Mouse (Mus musculus) adrenal gland (tissue): ENCODE measurements around the gene Hddc3.

Experiments
- intact Hi-C: fragments of 180-260 bp; cut with DNase I; formaldehyde crosslinking; loops from one replicate; pipeline ENCODE4 v1.15.1; 2025

Gene Hddc3

GRCm38 (mm10) chr7:80331433-80331832 is 11.5 kb upstream of the Hddc3 start:
- intact Hi-C loops: no loop called here

GRCm38 (mm10) chr7:80334848-80335247 is 8.1 kb upstream of the Hddc3 start:
- intact Hi-C loops: no loop called here

- intact Hi-C loops: no loop called here
These were observed 6.0 kb upstream of the Hddc3 start for GRCm38 (mm10) chr7:80336932-80337331.

- intact Hi-C loops: no loop called here
These were observed 3.5 kb upstream of the Hddc3 start for GRCm38 (mm10) chr7:80339371-80339770.

GRCm38 (mm10) chr7:80339793-80340628 is 2.9 kb upstream of the Hddc3 start:
- intact Hi-C loops: no loop called here

- intact Hi-C loops: no loop called here
These were observed 2.1 kb upstream of the Hddc3 start, which contains the start of gene Unc45a for GRCm38 (mm10) chr7:80340793-80341192. Gene Unc45a (minus strand): TSS chr7:80341005.

GRCm38 (mm10) chr7:80341793-80342192 is 1.1 kb upstream of the Hddc3 start:
- intact Hi-C loops: loop anchor here (2.0 kb wide), 1 partner anchor 35 kb away; no protein-coding TSS in a partner anchor

GRCm38 (mm10) chr7:80343270-80344018 is 540 bp downstream of the Hddc3 start:
- intact Hi-C loops: loop anchor here (1.0 to 2.0 kb wide), 2 partner anchors 28 to 33 kb away; partner anchors contain the start of gene Man2a2

GRCm38 (mm10) chr7:80346173-80346572 is 3.3 kb downstream of the Hddc3 start:
- intact Hi-C loops: no loop called here

GRCm38 (mm10) chr7:80346830-80347229 is 3.9 kb downstream of the Hddc3 start:
- intact Hi-C loops: no loop called here

GRCm38 (mm10) chr7:80347670-80348586 is 5.0 kb downstream of the Hddc3 start:
- intact Hi-C loops: no loop called here

- intact Hi-C loops: no loop called here
These were observed 7.9 kb downstream of the Hddc3 start for GRCm38 (mm10) chr7:80350808-80351207.

- intact Hi-C loops: no loop called here
These were observed 10.0 kb downstream of the Hddc3 start for GRCm38 (mm10) chr7:80352920-80353319.

- intact Hi-C loops: no loop called here
These were observed 13.4 kb downstream of the Hddc3 start for GRCm38 (mm10) chr7:80356351-80356750.

- intact Hi-C loops: no loop called here
These were observed 14.3 kb downstream of the Hddc3 start for GRCm38 (mm10) chr7:80357156-80357555.

- intact Hi-C loops: no loop called here
These were observed 15.1 kb downstream of the Hddc3 start for GRCm38 (mm10) chr7:80358039-80358438.

- intact Hi-C loops: no loop called here
These were observed 17.5 kb downstream of the Hddc3 start for GRCm38 (mm10) chr7:80360435-80360834.

- intact Hi-C loops: no loop called here
These were observed 22.9 kb downstream of the Hddc3 start for GRCm38 (mm10) chr7:80365759-80366158.

- intact Hi-C loops: no loop called here
These were observed 24.3 kb downstream of the Hddc3 start for GRCm38 (mm10) chr7:80367232-80367631.

- intact Hi-C loops: no loop called here
These were observed 25.1 kb downstream of the Hddc3 start for GRCm38 (mm10) chr7:80368009-80368408.
